Mouse (Mus musculus) stomach, embryonic 14.5 days (tissue): ENCODE measurements around the gene Bcas3. TPM values are rescaled to one million over a fixed set of nuclear protein-coding genes. Genes with fewer than 3 reads are reported as not detected.

Experiments
- ATAC-seq: fragments of 200-750 bp; cut with Nextera tagmentation; 2 replicates; pipeline ENCODE4 v1.8.0; 2017; ENCODE audit warnings: low read depth, moderate TSS enrichment; ENCODE audit not compliant: insufficient number of reproducible peaks, insufficient read depth, low FRiP score
- H3K27ac ChIP-seq: fragments of 300-500 bp; sonication (generic); 2 replicates; pipeline ENCODE4 v1.5.1; 2014; ENCODE audit warnings: mild to moderate bottlenecking, low read length, moderate library complexity, mixed read lengths
- H3K27me3 ChIP-seq: fragments of 300-500 bp; sonication (generic); 2 replicates; pipeline ENCODE4 v1.6.1; 2014; ENCODE audit warnings: low read length, control low read depth, mixed read lengths; ENCODE audit not compliant: control insufficient read depth, insufficient read depth
- H3K36me3 ChIP-seq: fragments of 300-500 bp; sonication (generic); 2 replicates; pipeline ENCODE4 v1.6.1; 2014; ENCODE audit warnings: mild to moderate bottlenecking, control low read depth, low read length, moderate library complexity, mixed read lengths; ENCODE audit not compliant: control insufficient read depth, insufficient read depth
- H3K4me1 ChIP-seq: fragments of 300-500 bp; sonication (generic); 2 replicates; pipeline ENCODE4 v1.6.1; 2014; ENCODE audit warnings: low read length, control low read depth, mixed read lengths; ENCODE audit not compliant: control insufficient read depth, insufficient read depth
- H3K4me2 ChIP-seq: fragments of 300-500 bp; sonication (generic); replicated peaks from 2 replicates; pipeline ENCODE4 v1.6.1; 2014; ENCODE audit warnings: low read depth, low read length, control low read depth
- H3K4me3 ChIP-seq: fragments of 300-500 bp; sonication (generic); 2 replicates; pipeline ENCODE4 v1.5.1; 2014; ENCODE audit warnings: low read depth, low read length, control low read depth
- H3K9ac ChIP-seq: fragments of 300-500 bp; sonication (generic); replicated peaks from 2 replicates; pipeline ENCODE4 v1.6.1; 2014; ENCODE audit warnings: low read depth, mild to moderate bottlenecking, control low read depth, low read length, moderate library complexity, mixed read lengths
- H3K9me3 ChIP-seq: fragments of 300-500 bp; sonication (generic); 2 replicates; pipeline ENCODE4 v1.6.1; 2016; ENCODE audit warnings: low read depth, low read length, control low read depth; ENCODE audit not compliant: control insufficient read depth
- WGBS: fragments of 180-500 bp; shearing (Covaris S2); extraction: QIAGEN DNeasy Blood & Tissue Kit; methylation state at CpG from one replicate; pipeline ENCODE4 v1.1.7; 2014; 5-methylcytosine and 5-hydroxymethylcytosine counted together
- polyA plus RNA-seq: library from polyadenylated mRNA; unstranded; fragments of >200 nt; fragmentation: Nextera tagmentation; extraction: Ambion mirVana; gene quantifications from 2 replicates; pipeline ENCODE4 v1.2.1, GENCODE M21; 2014

The Bcas3 gene
- polyA plus RNA-seq, 1 experiment from 2014 or later = 20.4 TPM

DNA sequence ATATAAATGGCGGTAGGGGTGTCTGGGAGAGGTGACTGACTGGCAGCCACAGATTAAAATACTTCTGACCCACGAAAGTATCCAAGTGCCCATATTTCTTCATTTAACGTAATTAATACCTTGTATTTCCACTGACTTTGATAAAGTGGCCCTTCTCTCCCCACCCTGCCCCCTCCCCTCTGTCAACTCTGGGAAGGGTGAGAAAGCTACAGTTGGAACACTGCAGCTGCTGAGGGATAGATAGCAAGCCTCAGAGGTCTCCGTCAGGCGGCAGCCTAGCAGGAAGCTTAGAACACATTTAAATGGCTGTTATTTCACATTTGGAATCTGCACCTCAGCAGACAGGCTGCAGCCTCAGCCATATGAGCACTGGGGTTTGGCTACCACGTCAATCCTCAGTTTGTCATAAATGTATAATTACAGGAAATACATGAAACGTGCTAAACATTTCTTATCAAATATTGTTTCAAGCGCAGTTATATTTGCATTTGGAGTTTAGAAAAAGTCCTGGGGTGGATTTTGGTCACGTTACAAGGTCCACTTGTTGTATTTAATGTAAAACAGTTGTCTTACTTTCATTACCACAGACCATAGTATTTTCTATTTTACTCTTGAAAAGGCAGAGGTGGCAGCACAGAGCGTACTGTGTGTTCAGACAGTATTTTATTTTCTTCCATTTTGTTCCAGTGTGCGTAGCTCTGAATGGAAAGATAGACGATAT is 291.2 kb downstream of the Bcas3 start:
- no peaks in the 10 kb centered on the region for H3K27me3 ChIP-seq
- peaks cover 29% of the 10 kb centered on the region; the same call in 1 of the 2 replicates for H3K4me1 ChIP-seq

DNA sequence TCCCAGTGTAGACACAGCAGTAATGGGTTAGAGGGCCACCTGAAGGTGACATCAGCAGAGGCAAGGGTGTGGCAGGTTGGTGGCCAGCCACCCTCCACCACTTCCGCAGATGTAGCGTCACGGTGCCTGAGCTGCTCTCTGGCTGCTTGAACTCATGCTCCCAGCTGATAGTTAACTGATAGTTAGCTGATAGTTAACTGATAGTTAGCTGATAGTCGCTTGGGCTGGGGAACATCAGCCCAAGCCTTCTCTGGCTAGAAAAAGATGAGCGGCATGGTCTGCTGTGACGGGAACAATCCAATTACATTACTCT is 291.7 kb downstream of the Bcas3 start:
- Histone ChIP-seq H3K27me3 (no peaks in the 10 kb centered on the region), H3K27ac (no peak overlapping the region), H3K4me2 (no peak overlapping the region), H3K9ac (no peak overlapping the region), H3K9me3 (no peaks in the 10 kb centered on the region), H3K36me3 (no peaks in the 10 kb centered on the region), H3K4me3 (no peak overlapping the region), H3K4me1 (peaks cover 29% of the 10 kb centered on the region; the same call in 1 of the 2 replicates)
- ATAC-seq = no peak
- 75% methylated on average over 6 of the region's 6 CpGs for WGBS

More for the DNA sequence above, 291.2 kb downstream of the Bcas3 start:
- Histone ChIP-seq H3K36me3 (no peaks in the 10 kb centered on the region), H3K27ac (peak overlapping the region; percentile 55), H3K9me3 (no peaks in the 10 kb centered on the region), H3K4me3 (no peak overlapping the region), H3K9ac (no peak overlapping the region), H3K4me2 (no peak overlapping the region)
- 0 out of 2 replicates have a peak, but pooled peaks have one; percentile 42 for ATAC-seq
- WGBS = 46% methylated on average over 12 of the region's 12 CpGs

DNA sequence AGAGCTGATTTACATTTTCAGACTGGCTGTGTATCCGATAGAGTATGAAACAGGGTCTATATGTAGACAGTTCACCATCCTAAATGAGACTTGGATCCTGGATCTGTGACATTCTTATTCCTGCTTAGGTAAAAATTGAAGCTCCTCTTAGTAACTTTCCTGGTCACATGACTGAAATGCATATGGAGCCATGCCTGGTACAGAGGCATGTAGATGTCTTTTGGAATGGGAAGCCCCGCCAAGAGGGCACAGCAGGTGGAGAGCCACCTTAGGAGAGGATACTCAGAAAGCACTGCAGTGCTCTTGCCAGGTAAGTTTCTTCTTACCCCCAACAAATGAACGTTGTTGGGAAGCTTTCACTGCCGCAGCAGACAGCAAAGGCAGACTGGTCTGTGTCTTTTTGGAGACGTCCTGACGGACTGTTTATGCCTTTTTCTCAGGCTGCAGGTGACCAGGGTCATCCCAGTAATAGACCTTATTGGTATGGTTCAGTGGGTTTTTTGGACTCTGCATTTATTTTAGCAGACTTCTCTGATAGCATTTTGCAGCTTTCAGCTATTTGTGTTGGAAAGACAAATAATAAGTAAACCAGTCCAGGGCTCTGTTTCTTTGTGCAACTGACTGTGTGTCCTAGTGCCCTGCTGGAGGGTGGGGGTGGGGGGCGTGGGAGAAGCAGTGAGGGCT is 292.3 kb downstream of the Bcas3 start:
- H3K27ac ChIP-seq = no peak overlapping the region
- H3K4me1 ChIP-seq = peaks cover 31% of the 10 kb centered on the region; the same call in 1 of the 2 replicates

DNA sequence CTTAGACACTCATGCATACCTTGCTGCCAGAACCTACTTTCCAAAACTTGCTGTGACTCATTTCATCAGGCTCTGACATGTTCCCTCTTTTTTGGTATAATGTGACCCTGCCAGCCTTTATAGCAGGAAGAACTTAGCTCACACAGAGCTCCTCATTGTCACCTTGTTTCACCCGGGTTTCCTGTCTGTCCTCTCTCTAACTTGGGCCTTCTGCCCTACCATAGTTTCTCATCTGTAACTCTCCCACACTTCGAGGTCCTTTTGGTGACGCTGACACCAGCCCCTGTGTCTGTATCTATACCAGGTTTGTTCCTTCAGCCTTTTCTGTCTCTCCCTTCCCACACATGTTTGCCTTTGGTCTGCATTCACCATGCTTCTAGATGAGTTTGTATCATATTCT is 295.9 kb downstream of the Bcas3 start:
- ATAC-seq = no peak
- no peaks in the 10 kb centered on the region for H3K27me3 ChIP-seq
- no peaks in the 10 kb centered on the region for H3K9me3 ChIP-seq
- H3K36me3 ChIP-seq = no peaks in the 10 kb centered on the region
- H3K4me2 ChIP-seq = no peak overlapping the region
- H3K9ac ChIP-seq = no peak overlapping the region
- H3K4me3 ChIP-seq = no peak overlapping the region
- H3K4me1 ChIP-seq = peaks cover 13% of the 10 kb centered on the region; the same call in 1 of the 2 replicates
- H3K27ac ChIP-seq = no peak overlapping the region
- WGBS = 54% methylated on average over 3 of the region's 3 CpGs

More for the DNA sequence above, 292.3 kb downstream of the Bcas3 start:
- ATAC-seq = no peak
- H3K9me3 ChIP-seq = no peaks in the 10 kb centered on the region
- 57% methylated on average over 7 of the region's 7 CpGs for WGBS
- no peak overlapping the region for H3K4me3 ChIP-seq
- H3K4me2 ChIP-seq = no peak overlapping the region
- no peaks in the 10 kb centered on the region for H3K36me3 ChIP-seq
- H3K9ac ChIP-seq = no peak overlapping the region
- no peaks in the 10 kb centered on the region for H3K27me3 ChIP-seq

DNA sequence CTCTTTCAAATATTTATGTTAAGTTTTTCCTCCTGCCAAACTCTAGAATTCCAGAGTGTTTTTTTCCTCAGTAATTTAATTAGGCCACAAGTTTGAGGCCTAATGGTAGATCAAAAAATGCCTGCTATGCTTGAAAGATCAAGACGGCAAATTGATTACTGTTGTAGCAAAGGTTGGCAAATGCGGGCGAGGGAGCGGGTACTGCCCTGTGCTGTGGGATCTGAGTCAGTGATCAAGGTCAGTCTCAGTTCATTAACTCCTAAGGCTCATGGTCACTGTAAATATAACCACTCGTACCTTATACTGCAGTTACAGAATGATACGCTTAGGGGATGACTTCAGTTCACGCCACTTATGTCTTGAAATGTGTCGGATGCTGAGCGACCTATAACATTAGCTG is 296.4 kb downstream of the Bcas3 start:
- no peaks in the 10 kb centered on the region for H3K9me3 ChIP-seq
- H3K4me2 ChIP-seq = no peak overlapping the region
- no peaks in the 10 kb centered on the region for H3K27me3 ChIP-seq
- 68% methylated on average over 9 of the region's 9 CpGs for WGBS
- H3K9ac ChIP-seq = no peak overlapping the region
- ATAC-seq = no peak
- no peak overlapping the region for H3K27ac ChIP-seq
- peaks cover 9% of the 10 kb centered on the region; the same call in 1 of the 2 replicates for H3K4me1 ChIP-seq
- H3K36me3 ChIP-seq = no peaks in the 10 kb centered on the region
- H3K4me3 ChIP-seq = no peak overlapping the region

DNA sequence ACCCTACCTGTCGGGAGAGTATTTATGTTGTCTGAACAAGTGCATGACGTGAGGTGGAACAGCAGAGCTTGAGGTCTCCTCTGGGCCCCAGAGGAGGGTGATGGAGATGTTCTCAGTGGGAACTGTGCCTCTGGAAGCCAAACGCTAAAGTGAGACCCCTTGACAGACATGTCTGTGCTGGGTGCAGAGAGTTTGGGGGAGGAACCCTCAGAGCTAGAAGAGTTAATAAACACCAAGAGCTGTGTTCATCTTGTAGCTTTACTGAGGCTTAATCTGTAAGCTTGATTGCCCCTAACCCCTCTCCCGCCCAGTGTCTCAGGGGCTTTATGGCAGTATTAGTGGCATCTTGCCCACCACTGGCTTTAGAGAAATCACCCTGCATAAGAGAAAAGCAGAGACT is 304.5 kb downstream of the Bcas3 start:
- Histone ChIP-seq H3K4me1 (no peaks in the 10 kb centered on the region; the same call in 1 of the 2 replicates), H3K36me3 (no peaks in the 10 kb centered on the region), H3K9ac (no peak overlapping the region), H3K9me3 (no peaks in the 10 kb centered on the region), H3K4me2 (no peak overlapping the region), H3K27me3 (no peaks in the 10 kb centered on the region), H3K27ac (no peak overlapping the region), H3K4me3 (no peak overlapping the region)
- no peak for ATAC-seq
- 59% methylated on average over 4 of the region's 4 CpGs for WGBS

DNA sequence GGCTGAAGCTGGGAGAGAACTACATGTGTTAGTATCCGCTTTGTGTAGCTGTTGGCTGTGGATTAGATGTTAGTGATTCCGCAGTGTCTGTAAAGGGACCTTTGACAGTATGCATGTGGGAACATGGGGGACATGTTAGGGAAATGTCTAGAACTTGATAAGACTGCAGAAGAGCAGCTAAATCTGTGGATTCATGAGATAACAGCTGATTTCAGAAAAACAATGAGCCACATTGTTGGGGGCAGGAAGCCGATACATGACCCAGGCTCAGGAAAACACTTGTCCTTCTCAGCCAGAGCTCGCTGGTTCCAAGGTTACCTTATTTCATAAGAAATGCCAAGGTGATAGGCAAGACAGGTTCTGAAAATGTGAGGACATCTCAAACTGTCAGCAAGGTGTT is 307.3 kb downstream of the Bcas3 start:
- 88% methylated on average over 4 of the region's 4 CpGs for WGBS
- Histone ChIP-seq H3K27me3 (no peaks in the 10 kb centered on the region), H3K4me3 (no peak overlapping the region), H3K9me3 (no peaks in the 10 kb centered on the region), H3K9ac (no peak overlapping the region), H3K4me1 (no peaks in the 10 kb centered on the region; the same call in 1 of the 2 replicates), H3K36me3 (no peaks in the 10 kb centered on the region), H3K27ac (no peak overlapping the region), H3K4me2 (no peak overlapping the region)
- ATAC-seq = no peak

DNA sequence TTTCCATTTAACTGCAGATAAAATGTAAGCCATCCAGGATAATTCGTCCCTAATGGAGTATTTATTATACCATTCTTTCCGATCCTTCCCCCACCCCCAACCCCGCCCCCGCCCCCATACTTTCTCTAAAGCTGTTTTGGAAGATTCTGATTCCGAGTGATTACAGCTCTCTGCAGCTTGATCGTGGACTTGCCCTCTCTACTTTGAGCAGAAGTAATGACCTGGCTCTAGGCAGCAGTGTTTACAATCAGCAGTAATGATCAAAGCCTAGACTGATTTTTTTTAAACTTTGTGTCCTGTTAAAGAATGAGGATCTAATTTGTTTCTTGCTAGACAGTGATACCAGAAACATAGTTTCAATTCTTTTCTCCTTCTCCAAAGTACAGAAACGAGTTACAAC is 314.2 kb downstream of the Bcas3 start:
- Histone ChIP-seq H3K4me2 (peak overlapping the region; percentile 19; the same call in 1 of the 2 replicates), H3K9me3 (no peaks in the 10 kb centered on the region), H3K27me3 (no peaks in the 10 kb centered on the region), H3K36me3 (no peaks in the 10 kb centered on the region), H3K4me3 (no peak overlapping the region), H3K27ac (peak overlapping the region; percentile 12; the same call in 1 of the 2 replicates), H3K9ac (no peak overlapping the region), H3K4me1 (peaks cover 17% of the 10 kb centered on the region)
- ATAC-seq = no peak
- WGBS = 26% methylated on average over 7 of the region's 7 CpGs
